Mouse (Mus musculus): Measurements from ENCODE around the gene Cdh11. TPM values are rescaled to one million over a fixed set of nuclear protein-coding genes. Genes with fewer than 3 reads are reported as not detected.

The Cdh11 gene
- polyA plus RNA-seq (2015; fragmentation: Nextera tagmentation; extraction: Ambion mirVana) = 128 and 130 TPM in 2 replicates

- H3K4me2 ChIP-seq = peak within 1 kb of the TSS; percentile 84
- H3K27me3 ChIP-seq = peaks cover 20% of the 10 kb centered on the region
- no peaks in the 10 kb centered on the region for H3K9me3 ChIP-seq (replicated peaks)
- peaks cover 26% of the 10 kb centered on the region for H3K4me1 ChIP-seq
- peak within 1 kb of the TSS; percentile 96 for H3K27ac ChIP-seq
- peak within 1 kb of the TSS; percentile 92 for H3K9ac ChIP-seq
- no peaks in the 10 kb centered on the region for H3K36me3 ChIP-seq
- 2% methylated on average over 23 of the region's 23 CpGs for WGBS
- peak within 1 kb of the TSS; percentile 77 for H3K4me3 ChIP-seq (replicated peaks)
- ATAC-seq (replicated peaks; ENCODE audit: low FRiP score) = peak; percentile 9
Observed at GRCm38 (mm10) chr8:102785592-102786416, at the start of gene Cdh11. Cdh11 (minus strand) TSS chr8:102785642.

DNA sequence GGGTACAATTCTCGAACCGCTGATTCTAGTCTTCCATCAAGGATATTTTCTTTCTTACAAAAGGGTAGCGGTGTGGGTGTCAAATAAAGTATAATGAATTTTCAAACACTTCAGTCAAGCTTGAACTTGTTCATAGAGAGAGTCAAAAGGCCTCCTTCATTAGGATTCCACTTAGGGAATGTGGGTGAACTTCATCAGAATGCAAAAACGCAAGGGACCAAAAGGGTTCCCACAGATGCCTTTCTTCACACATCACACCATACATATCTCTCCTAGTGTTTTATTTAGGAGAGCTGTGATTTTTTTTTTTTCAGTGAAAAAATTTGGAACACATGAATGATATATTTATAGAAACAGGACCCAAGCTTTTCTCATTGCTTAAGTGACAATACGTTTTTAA, 28.5 kb upstream of the Cdh11 start:
- Histone ChIP-seq H3K9ac (no peak overlapping the region), H3K4me3 (replicated peaks) (no peak overlapping the region), H3K4me1 (no peaks in the 10 kb centered on the region), H3K9me3 (replicated peaks) (no peaks in the 10 kb centered on the region), H3K27me3 (no peaks in the 10 kb centered on the region), H3K36me3 (no peaks in the 10 kb centered on the region), H3K4me2 (no peak overlapping the region), H3K27ac (no peak overlapping the region)
- no peak for ATAC-seq (replicated peaks; ENCODE audit: low FRiP score)
- 88% methylated on average over 5 of the region's 5 CpGs for WGBS

DNA sequence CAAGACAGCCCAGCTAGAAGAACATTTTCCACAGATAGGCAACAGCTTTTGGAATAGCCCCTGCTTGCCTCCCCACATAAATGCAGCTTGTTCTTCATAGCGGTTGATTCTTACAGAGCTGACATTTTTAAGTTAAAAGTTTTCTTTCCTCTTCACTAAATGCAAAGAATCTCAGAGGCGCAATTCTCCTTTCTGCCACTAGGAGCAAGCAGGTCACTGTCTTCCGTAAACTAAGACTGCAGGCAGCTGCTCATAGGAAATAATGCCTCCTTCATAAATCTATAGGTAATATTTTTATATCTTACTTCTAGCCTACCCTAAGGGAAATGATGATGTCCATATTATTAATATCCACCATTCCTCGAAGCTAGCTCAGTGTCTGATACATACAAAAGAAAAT, 4.9 kb upstream of the Cdh11 start:
- H3K4me3 ChIP-seq (replicated peaks) = no peak overlapping the region
- no peak overlapping the region for H3K4me2 ChIP-seq
- no peak overlapping the region for H3K9ac ChIP-seq
- no peak for ATAC-seq (replicated peaks; ENCODE audit: low FRiP score)
- H3K4me1 ChIP-seq = peaks cover 18% of the 10 kb centered on the region
- H3K27ac ChIP-seq = no peak overlapping the region
- H3K36me3 ChIP-seq = no peaks in the 10 kb centered on the region
- WGBS = 27% methylated on average over 4 of the region's 4 CpGs
- no peaks in the 10 kb centered on the region for H3K9me3 ChIP-seq (replicated peaks)
- H3K27me3 ChIP-seq = peaks cover 17% of the 10 kb centered on the region

DNA sequence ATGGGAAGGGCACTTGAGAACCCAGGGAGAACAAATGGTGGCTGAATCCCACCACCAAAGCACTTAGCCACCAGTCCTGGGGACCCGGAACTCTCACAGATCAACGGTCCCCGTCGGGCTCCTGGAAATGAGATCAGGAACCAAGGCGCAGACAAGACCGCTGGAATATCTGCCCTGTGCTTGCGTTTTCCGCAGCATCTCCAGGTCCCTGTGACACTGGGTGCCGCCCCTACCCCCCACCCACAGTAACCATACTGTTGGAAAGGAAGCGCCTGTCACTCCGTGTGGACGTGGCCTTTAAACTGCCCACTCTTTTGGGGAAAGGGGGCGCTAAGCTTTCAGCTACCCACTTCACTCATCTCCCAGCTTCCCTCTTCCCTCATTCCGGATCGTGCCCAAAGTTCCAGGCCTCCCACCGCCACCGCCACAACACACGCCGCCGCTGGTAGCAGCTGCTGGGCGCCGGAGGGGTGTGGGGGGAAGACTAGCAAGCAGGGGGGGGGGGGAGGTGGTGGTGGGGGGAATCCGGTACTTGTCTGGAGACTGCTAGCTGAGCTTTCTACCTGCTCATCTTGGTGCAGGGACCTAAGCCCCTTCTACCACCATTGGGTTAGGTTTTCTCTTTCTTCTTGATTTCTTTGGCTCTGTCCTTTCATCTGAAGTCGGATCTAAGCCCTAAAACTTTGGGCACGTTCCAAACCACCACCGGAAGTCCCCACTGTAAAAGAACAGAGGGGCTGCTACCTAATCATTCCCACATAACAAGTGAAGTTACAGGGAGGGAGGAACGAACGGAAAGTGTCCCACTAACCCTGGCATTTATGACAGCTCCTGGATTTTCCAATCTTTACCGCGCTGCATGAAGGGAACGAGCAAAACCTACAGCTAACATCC, 1.3 kb upstream of the Cdh11 start:
- 3% methylated on average over 31 of the region's 31 CpGs for WGBS

DNA sequence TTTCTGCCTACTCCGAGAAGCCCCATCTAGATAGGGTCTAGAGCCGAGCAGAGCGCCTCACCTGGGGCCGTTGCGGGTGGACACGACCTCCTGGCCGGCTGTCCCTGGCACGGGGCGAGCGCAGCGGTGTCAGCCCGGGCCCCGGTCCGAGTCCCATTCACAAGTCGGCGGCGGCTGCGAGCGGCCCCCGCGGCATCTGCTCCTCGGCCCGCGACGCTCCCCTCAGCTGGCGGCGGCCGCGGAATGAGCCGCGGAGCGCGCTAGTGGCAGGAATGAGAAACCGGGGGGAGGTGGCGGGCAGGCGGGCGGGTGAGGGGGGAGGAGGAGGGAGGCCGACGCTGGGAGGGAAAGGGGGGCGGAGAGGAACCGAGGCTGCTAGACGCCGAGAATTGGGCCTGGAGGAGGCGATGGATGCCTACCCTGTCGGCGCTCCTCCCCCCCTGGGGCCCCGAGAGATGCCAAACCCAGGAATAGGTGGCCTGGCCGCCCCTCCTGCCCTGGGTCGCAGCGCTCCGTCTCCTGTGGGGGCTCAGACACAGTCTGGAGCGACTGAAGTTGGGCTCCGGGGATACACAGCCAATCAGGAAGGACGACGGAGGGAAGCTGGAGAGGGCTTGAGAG, 497 bp downstream of the Cdh11 start:
- under 1% methylated on average over 52 of the region's 55 CpGs for WGBS
- Histone ChIP-seq H3K4me3 (replicated peaks) (peak overlapping the region; percentile 77), H3K4me2 (peak overlapping the region; percentile 84), H3K36me3 (no peaks in the 10 kb centered on the region), H3K4me1 (peaks cover 30% of the 10 kb centered on the region), H3K27me3 (peaks cover 20% of the 10 kb centered on the region), H3K9ac (peak overlapping the region; percentile 92), H3K9me3 (replicated peaks) (no peaks in the 10 kb centered on the region), H3K27ac (peak overlapping the region; percentile 96)
- peak; percentile 87 for ATAC-seq (replicated peaks; ENCODE audit: low FRiP score)

More for the DNA sequence above, 1.3 kb upstream of the Cdh11 start:
- 0 out of 2 replicates have a peak, but pooled peaks have one; percentile 7 for ATAC-seq (replicated peaks; ENCODE audit: low FRiP score)
- H3K9ac ChIP-seq = peak overlapping the region; percentile 92
- peaks cover 20% of the 10 kb centered on the region for H3K27me3 ChIP-seq
- H3K9me3 ChIP-seq (replicated peaks) = no peaks in the 10 kb centered on the region
- H3K27ac ChIP-seq = peak overlapping the region; percentile 96
- peaks cover 26% of the 10 kb centered on the region for H3K4me1 ChIP-seq
- H3K4me2 ChIP-seq = peak overlapping the region; percentile 84
- no peaks in the 10 kb centered on the region for H3K36me3 ChIP-seq
- H3K4me3 ChIP-seq (replicated peaks) = peak overlapping the region; percentile 77

DNA sequence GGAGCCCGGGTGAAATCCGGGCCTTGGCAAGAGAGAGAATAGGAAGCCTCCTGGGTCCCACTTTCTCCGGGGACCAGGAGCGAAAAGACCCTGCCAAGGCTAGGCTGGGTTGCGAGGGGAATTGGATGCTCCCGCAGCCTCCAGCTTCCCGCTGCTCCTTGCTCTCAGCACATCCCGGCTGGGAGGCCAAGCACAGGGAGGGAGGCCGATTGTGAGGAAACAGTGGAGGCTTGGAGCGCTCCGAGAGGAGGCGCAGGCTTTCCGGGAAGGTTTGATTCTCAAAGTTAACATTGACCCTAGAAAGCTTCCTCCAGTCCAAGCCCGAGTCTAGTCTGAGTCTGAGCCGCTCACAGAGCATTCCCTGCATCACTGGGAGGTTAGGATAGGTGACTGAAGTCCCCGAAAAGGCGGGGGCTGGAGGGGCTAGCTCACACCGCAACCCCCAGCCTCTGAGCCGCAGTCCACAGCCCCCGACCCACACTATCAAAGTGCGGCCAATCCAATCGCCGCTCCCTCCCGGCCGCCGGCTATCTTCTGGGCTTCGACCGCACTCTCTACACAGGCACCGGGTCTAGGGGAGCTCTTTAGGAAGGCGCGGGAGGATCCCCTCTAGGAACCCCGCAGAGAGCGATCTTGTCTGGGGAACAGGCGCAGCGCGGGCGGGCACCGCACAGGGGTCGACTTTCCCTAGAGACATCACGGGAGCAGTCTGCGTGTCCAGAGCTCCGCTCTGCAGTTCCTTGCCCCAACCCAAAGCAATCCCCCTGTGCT, 1.4 kb downstream of the Cdh11 start:
- ATAC-seq (replicated peaks; ENCODE audit: low FRiP score) = peak; percentile 26
- WGBS = under 1% methylated on average over 42 of the region's 42 CpGs

DNA sequence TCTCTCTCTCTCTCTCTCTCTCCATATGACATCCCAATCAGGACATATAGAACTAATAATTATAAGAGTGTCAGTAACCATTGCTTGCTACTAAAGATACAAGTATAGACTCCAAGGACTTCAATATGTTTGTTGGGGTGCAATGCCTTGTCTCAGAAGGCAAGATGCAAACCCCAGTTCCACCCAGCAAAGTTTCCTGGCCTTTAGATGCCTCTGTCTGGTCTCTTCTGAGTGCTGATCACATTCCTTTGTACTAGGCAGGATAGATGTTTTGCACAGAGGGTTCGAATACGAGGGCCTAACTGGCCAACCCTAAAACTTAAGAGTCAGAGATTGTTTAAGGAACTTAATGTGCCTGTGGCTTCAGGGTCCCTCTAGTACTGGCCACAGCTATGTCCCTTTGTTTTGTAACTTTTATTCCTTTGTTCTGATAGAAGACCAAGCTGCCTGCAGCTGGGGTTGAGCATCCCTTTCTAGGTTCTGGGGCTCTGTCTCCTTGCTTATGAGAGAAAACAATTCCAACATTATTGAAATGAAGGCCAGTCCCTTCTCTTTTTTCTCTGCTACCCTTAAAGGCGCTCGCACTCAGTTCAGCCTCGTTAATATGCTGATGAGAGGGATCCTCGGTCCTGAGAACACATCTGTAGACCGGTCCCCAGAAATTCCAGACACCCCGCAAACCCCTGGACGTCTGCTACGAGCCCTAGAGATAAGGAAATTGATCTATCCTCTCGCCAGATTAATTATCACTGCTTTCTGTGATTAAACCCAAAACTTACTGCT, 2.5 kb downstream of the Cdh11 start:
- WGBS = 3% methylated on average over 11 of the region's 11 CpGs
- Histone ChIP-seq H3K9ac (peak overlapping the region; percentile 92), H3K4me3 (replicated peaks) (peak overlapping the region; percentile 77), H3K27me3 (peaks cover 20% of the 10 kb centered on the region), H3K36me3 (peaks cover 6% of the 10 kb centered on the region; the same call in 1 of the 2 replicates), H3K9me3 (replicated peaks) (no peaks in the 10 kb centered on the region), H3K4me1 (peaks cover 36% of the 10 kb centered on the region), H3K4me2 (peak overlapping the region; percentile 84), H3K27ac (peak overlapping the region; percentile 96)
- no peak for ATAC-seq (replicated peaks; ENCODE audit: low FRiP score)

More for the DNA sequence above, 1.4 kb downstream of the Cdh11 start:
- Histone ChIP-seq H3K4me2 (peak overlapping the region; percentile 84), H3K36me3 (no peaks in the 10 kb centered on the region), H3K4me1 (peaks cover 30% of the 10 kb centered on the region), H3K9me3 (replicated peaks) (no peaks in the 10 kb centered on the region), H3K27me3 (peaks cover 20% of the 10 kb centered on the region), H3K4me3 (replicated peaks) (peak overlapping the region; percentile 77), H3K27ac (peak overlapping the region; percentile 96), H3K9ac (peak overlapping the region; percentile 92)

GRCm38 (mm10) chr8:102780899-102781298, 4.5 kb downstream of the Cdh11 start:
- 1% methylated on average over 12 of the region's 12 CpGs for WGBS
- Histone ChIP-seq H3K27me3 (peaks cover 4% of the 10 kb centered on the region; the same call in 1 of the 2 replicates), H3K9me3 (replicated peaks) (no peaks in the 10 kb centered on the region), H3K27ac (peak overlapping the region; percentile 60; the same call in 1 of the 2 replicates), H3K4me3 (replicated peaks) (peak overlapping the region; percentile 47), H3K4me2 (peak overlapping the region; percentile 69), H3K4me1 (peaks cover 27% of the 10 kb centered on the region), H3K36me3 (peaks cover 26% of the 10 kb centered on the region), H3K9ac (peak overlapping the region; percentile 54)
- no peak for ATAC-seq (replicated peaks; ENCODE audit: low FRiP score)

DNA sequence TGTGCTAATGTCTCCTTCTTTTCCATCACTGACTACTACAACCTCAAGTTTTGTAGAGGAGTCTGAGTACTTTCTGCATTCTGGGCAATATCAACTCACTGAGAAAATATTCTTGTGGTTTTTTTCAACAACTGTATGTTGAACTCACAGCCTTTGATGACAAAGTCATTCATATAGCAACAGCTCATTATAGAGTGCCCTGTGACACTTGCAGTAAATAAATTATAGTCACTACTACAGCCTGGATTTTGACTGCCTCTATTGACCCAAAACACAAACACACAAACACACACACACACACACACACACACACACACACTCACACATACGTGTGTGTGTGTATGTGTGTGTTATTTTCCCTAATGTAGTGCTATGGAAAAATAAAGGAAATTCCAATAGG, 10.8 kb downstream of the Cdh11 start:
- H3K4me2 ChIP-seq = no peak overlapping the region
- WGBS = 87% methylated on average over 1 of the region's 1 CpGs
- H3K9me3 ChIP-seq (replicated peaks) = no peaks in the 10 kb centered on the region
- H3K27ac ChIP-seq = no peak overlapping the region
- no peaks in the 10 kb centered on the region for H3K27me3 ChIP-seq
- H3K36me3 ChIP-seq = peaks cover 55% of the 10 kb centered on the region
- peaks cover 10% of the 10 kb centered on the region for H3K4me1 ChIP-seq
- H3K9ac ChIP-seq = no peak overlapping the region
- ATAC-seq (replicated peaks; ENCODE audit: low FRiP score) = no peak
- no peak overlapping the region for H3K4me3 ChIP-seq (replicated peaks)

- no peak overlapping the region for H3K27ac ChIP-seq
- H3K9me3 ChIP-seq (replicated peaks) = no peaks in the 10 kb centered on the region
- H3K27me3 ChIP-seq = no peaks in the 10 kb centered on the region
- no peak for ATAC-seq (replicated peaks; ENCODE audit: low FRiP score)
- peaks cover 34% of the 10 kb centered on the region for H3K36me3 ChIP-seq
- H3K4me1 ChIP-seq = no peaks in the 10 kb centered on the region
- no peak overlapping the region for H3K4me2 ChIP-seq
- H3K9ac ChIP-seq = no peak overlapping the region
- H3K4me3 ChIP-seq (replicated peaks) = no peak overlapping the region
- 89% methylated on average over 2 of the region's 2 CpGs for WGBS
Observed at GRCm38 (mm10) chr8:102771456-102771855, 14.0 kb downstream of the Cdh11 start.
